Mouse (Mus musculus) small intestine, adult 2 months (tissue): ENCODE results near the gene BC017158.

Source experiments
- CTCF ChIP-seq: fragments of 200-500 bp; IDR thresholded peaks from 2 replicates; pipeline ENCODE4 v1.5.1; 2012; ENCODE audit warnings: low read depth, mild to moderate bottlenecking, control low read depth, inconsistent platforms, low read length, moderate library complexity, mixed read lengths; ENCODE audit not compliant: insufficient replicate concordance, insufficient read length; ENCODE audit errors: extremely low read depth
- POLR2A ChIP-seq: fragments of 200-500 bp; IDR thresholded peaks from 2 replicates; pipeline ENCODE4 v1.6.1; 2012; ENCODE audit warnings: low read depth, mild to moderate bottlenecking, control low read depth, inconsistent platforms, low read length, moderate library complexity

DNA sequence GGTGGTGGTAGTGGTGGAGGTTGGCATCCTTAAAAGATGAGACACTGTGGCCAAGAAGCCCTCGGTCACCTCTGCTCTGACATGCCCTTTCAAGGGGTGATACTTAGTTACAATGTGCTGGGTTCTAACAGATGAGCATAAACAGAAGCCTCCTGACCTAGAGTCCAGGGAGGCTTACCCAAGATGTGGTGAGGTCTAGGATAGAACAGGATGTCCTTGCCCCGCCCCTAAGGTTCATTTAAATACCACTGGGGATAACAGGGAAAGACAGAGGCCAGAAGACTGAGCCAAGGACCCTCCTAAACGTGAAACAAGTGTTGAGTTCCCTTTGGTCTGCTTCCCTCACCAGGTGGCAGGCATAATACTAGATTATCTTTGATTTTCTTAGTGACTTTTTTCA, 1.5 kb downstream of the BC017158 start:
- TF ChIP-seq CTCF (no peak), POLR2A (no peak)
